Mouse (Mus musculus) limb, embryonic 12.5 days (tissue): ENCODE results near the gene Ctxn2. TPM values are rescaled to one million over a fixed set of nuclear protein-coding genes. Genes with fewer than 3 reads are reported as not detected.

Experiments
- ATAC-seq: fragments of 200-750 bp; cut with Nextera tagmentation; 2 replicates; pipeline ENCODE4 v1.8.0; 2017; ENCODE audit warnings: low read depth, moderate TSS enrichment; ENCODE audit not compliant: insufficient number of reproducible peaks, insufficient read depth, low FRiP score, low TSS enrichment
- H3K27ac ChIP-seq: fragments of 300-500 bp; sonication (generic); 2 replicates; pipeline ENCODE4 v1.5.1; 2016; ENCODE audit warnings: mild to moderate bottlenecking, moderate library complexity
- H3K27me3 ChIP-seq: fragments of 300-500 bp; sonication (generic); 2 replicates; pipeline ENCODE4 v1.6.1; 2016; ENCODE audit warnings: mild to moderate bottlenecking, moderate library complexity
- H3K36me3 ChIP-seq: fragments of 300-500 bp; sonication (generic); 2 replicates; pipeline ENCODE4 v1.6.1; 2016; ENCODE audit warnings: mild to moderate bottlenecking, moderate library complexity
- H3K4me1 ChIP-seq: fragments of 300-500 bp; sonication (generic); replicated peaks from 2 replicates; pipeline ENCODE4 v1.6.1; 2016
- H3K4me2 ChIP-seq: fragments of 300-500 bp; sonication (generic); 2 replicates; pipeline ENCODE4 v1.6.1; 2016; ENCODE audit warnings: mild to moderate bottlenecking, moderate library complexity
- H3K4me3 ChIP-seq: fragments of 300-500 bp; sonication (generic); replicated peaks from 2 replicates; pipeline ENCODE4 v1.5.1; 2016; ENCODE audit warnings: mild to moderate bottlenecking
- H3K9ac ChIP-seq: fragments of 300-500 bp; sonication (generic); replicated peaks from 2 replicates; pipeline ENCODE4 v1.6.1; 2016; ENCODE audit warnings: mild to moderate bottlenecking, moderate library complexity
- H3K9me3 ChIP-seq: fragments of 300-500 bp; sonication (generic); 2 replicates; pipeline ENCODE4 v1.6.1; 2016; ENCODE audit warnings: mild to moderate bottlenecking, moderate library complexity
- WGBS: fragments of 180-500 bp; shearing (Covaris S2); methylation state at CpG from one replicate; pipeline ENCODE4 v1.1.7; 2016; 5-methylcytosine and 5-hydroxymethylcytosine counted together
- polyA plus RNA-seq: library from polyadenylated mRNA; unstranded; fragments of >200 nt; fragmentation: Nextera tagmentation; extraction: Ambion mirVana; gene quantifications from 2 replicates; pipeline ENCODE4 v1.2.1, GENCODE M21; 2016

The Ctxn2 gene
- polyA plus RNA-seq, 1 experiment from 2014 or later: not detected

- Histone ChIP-seq H3K4me1 (no peaks in the 10 kb centered on the region), H3K4me2 (no peak overlapping the region), H3K9me3 (no peaks in the 10 kb centered on the region), H3K27ac (no peak overlapping the region), H3K4me3 (no peak overlapping the region), H3K9ac (no peak overlapping the region), H3K36me3 (no peaks in the 10 kb centered on the region), H3K27me3 (no peaks in the 10 kb centered on the region)
- ATAC-seq: no peak
- 54% methylated on average over 7 of the region's 7 CpGs for WGBS
These were observed 60.3 kb downstream of the Ctxn2 start for GRCm38 (mm10) chr2:125196771-125197170.

Other genes with a start within 250 kb of the Ctxn2 start
- 2.8 and 3.4 TPM in 2 replicates for gene Slc24a5, start 68.6 kb upstream of the Ctxn2 start, polyA plus RNA-seq
- gene Myef2, start 13.0 kb upstream of the Ctxn2 start, polyA plus RNA-seq: 133 and 135 TPM in 2 replicates
- not detected in 2 replicates for gene Slc12a1, start 15.8 kb downstream of the Ctxn2 start, polyA plus RNA-seq
- gene Dut, start 110.5 kb downstream of the Ctxn2 start, polyA plus RNA-seq: 180 and 191 TPM in 2 replicates